In genomic region chr2:120606021-120606690, GRCm38 (mm10) we compare ENCODE assay signal across 10 mouse cellular contexts. TPM values are rescaled to one million over a fixed set of nuclear protein-coding genes. Genes with fewer than 3 reads are reported as not detected.
DNase-seq lines count a peak whose midpoint lies in the region; ATAC-seq and TF ChIP-seq lines count a peak whose summit lies in the region.
"Had no signal": no experiment of that assay in that cellular context is flagged by ENCODE, and none has a peak within 500 bp of the region (broad histone marks: within the 10 kb centered on the region; RNA-seq: fewer than 3 reads in every experiment).

No protein-coding gene starts in this region.

- H3K27me3 ChIP-seq in intestine, postnatal 0 days (replicated peaks; ENCODE audit: control insufficient read depth, insufficient read depth, low read length) = no peaks in the 10 kb centered on the region
- no peaks in the 10 kb centered on the region for H3K27me3 ChIP-seq in intestine, embryonic 16.5 days (replicated peaks; ENCODE audit: control insufficient read depth, insufficient read depth, low read length)
- no peaks in the 10 kb centered on the region for H3K27me3 ChIP-seq in stomach, postnatal 0 days (ENCODE audit: control insufficient read depth, insufficient read depth, low read length)
- H3K27me3 ChIP-seq: heart, embryonic 13.5 days had no signal

- TF ChIP-seq CTCF in intestine, postnatal 0 days (IDR thresholded peaks at IDR 0.05; ENCODE audit: low read depth) = peak; percentile 62
- peak; percentile 67 for TF ChIP-seq CTCF in stomach, postnatal 0 days (IDR thresholded peaks at IDR 0.05; ENCODE audit: low read depth)

- no peak for TF ChIP-seq EP300 in stomach, postnatal 0 days (optimal IDR thresholded peaks at IDR 0.05)

- peak; percentile 18 for DNase-seq in ovary, postnatal 36 days (ENCODE audit: low spot score)
- DNase-seq in ovary, postnatal 14 days (ENCODE audit: low spot score) = no peak
- peak; percentile 55 for DNase-seq in adipocyte (ENCODE audit: low spot score)
- DNase-seq in stomach, postnatal 0 days (ENCODE audit: low spot score) = no peak
- no peak for DNase-seq in gastrocnemius, adult 18-20 months (ENCODE audit: low spot score)
- DNase-seq in spleen, adult 12 weeks (ENCODE audit: low spot score) = no peak
- DNase-seq: kidney, postnatal 14 days had no signal

- H3K4me1 ChIP-seq in intestine, postnatal 0 days (replicated peaks; ENCODE audit: control insufficient read depth, insufficient read depth, low read length) = peaks cover 7% of the 10 kb centered on the region
- H3K4me1 ChIP-seq in intestine, embryonic 16.5 days (ENCODE audit: control insufficient read depth, insufficient read depth, low read length) = peaks cover 10% of the 10 kb centered on the region
- no peaks in the 10 kb centered on the region for H3K4me1 ChIP-seq in stomach, postnatal 0 days (replicated peaks; ENCODE audit: control insufficient read depth, insufficient read depth)

- no peak overlapping the region for H3K4me2 ChIP-seq in intestine, postnatal 0 days (replicated peaks; ENCODE audit: low read depth)
- H3K4me2 ChIP-seq in intestine, embryonic 16.5 days (ENCODE audit: low read depth, low read length) = no peak overlapping the region
- H3K4me2 ChIP-seq in stomach, postnatal 0 days (replicated peaks; ENCODE audit: low read depth) = no peak overlapping the region
- H3K4me2 ChIP-seq: heart, embryonic 13.5 days had no signal

- no peak for ATAC-seq in intestine, postnatal 0 days
- ATAC-seq in intestine, embryonic 16.5 days = no peak
- no peak for ATAC-seq in stomach, postnatal 0 days (ENCODE audit: low FRiP score, low TSS enrichment)

- H3K36me3 ChIP-seq in intestine, postnatal 0 days (ENCODE audit: control insufficient read depth, insufficient read depth) = peaks cover 3% of the 10 kb centered on the region; the same call in 1 of the 2 replicates
- H3K36me3 ChIP-seq in intestine, embryonic 16.5 days (ENCODE audit: control insufficient read depth, insufficient read depth, low read length) = no peaks in the 10 kb centered on the region; the same call in 1 of the 2 replicates
- peaks cover 2% of the 10 kb centered on the region; the same call in 1 of the 2 replicates for H3K36me3 ChIP-seq in stomach, postnatal 0 days (ENCODE audit: control insufficient read depth, insufficient read depth, low read length)

- no peaks in the 10 kb centered on the region for H3K9me3 ChIP-seq in intestine, postnatal 0 days (ENCODE audit: control insufficient read depth)
- H3K9me3 ChIP-seq in intestine, embryonic 16.5 days (ENCODE audit: control insufficient read depth, low read length) = no peaks in the 10 kb centered on the region
- no peaks in the 10 kb centered on the region for H3K9me3 ChIP-seq in stomach, postnatal 0 days (ENCODE audit: control insufficient read depth, low read length)
- H3K9me3 ChIP-seq: heart, embryonic 13.5 days had no signal

- no peak overlapping the region for H3K27ac ChIP-seq in intestine, postnatal 0 days (ENCODE audit: low read depth, low read length)
- no peak overlapping the region for H3K27ac ChIP-seq in intestine, embryonic 16.5 days (ENCODE audit: low read length)
- H3K27ac ChIP-seq in stomach, postnatal 0 days (replicated peaks) = no peak overlapping the region
- H3K27ac ChIP-seq: heart, embryonic 13.5 days had no signal

- WGBS in intestine, postnatal 0 days = 86% methylated on average over 6 of the region's 6 CpGs
- WGBS in intestine, embryonic 16.5 days = 85% methylated on average over 6 of the region's 6 CpGs
- WGBS in stomach, postnatal 0 days = 91% methylated on average over 6 of the region's 6 CpGs

- H3K4me3 ChIP-seq in intestine, postnatal 0 days (ENCODE audit: low read depth, low read length) = no peak overlapping the region
- H3K4me3 ChIP-seq in intestine, embryonic 16.5 days (ENCODE audit: low read length) = no peak overlapping the region
- H3K4me3 ChIP-seq in stomach, postnatal 0 days (ENCODE audit: low read depth, low read length) = no peak overlapping the region
- H3K4me3 ChIP-seq: heart, embryonic 13.5 days had no signal

- no peak overlapping the region for H3K9ac ChIP-seq in intestine, postnatal 0 days (ENCODE audit: low read depth, low read length)
- no peak overlapping the region for H3K9ac ChIP-seq in intestine, embryonic 16.5 days (ENCODE audit: low read depth, low read length)
- no peak overlapping the region for H3K9ac ChIP-seq in stomach, postnatal 0 days (ENCODE audit: low read length)
- H3K9ac ChIP-seq: heart, embryonic 13.5 days had no signal

RNA-seq across cellular contexts. Expression of gene Haus2, which starts 3.0 kb away (rescaled TPM):
- 11.1 and 11.6 TPM in 2 replicates for polyA plus RNA-seq in intestine, postnatal 0 days (2015; fragmentation: Nextera tagmentation; extraction: Ambion mirVana)
- 16.9 and 20.6 TPM in 2 replicates for polyA plus RNA-seq in intestine, embryonic 16.5 days (2015; fragmentation: Nextera tagmentation; extraction: Ambion mirVana)
- polyA plus RNA-seq in stomach, postnatal 0 days (2015; fragmentation: Nextera tagmentation; extraction: Ambion mirVana) = 13.5 and 14.0 TPM in 2 replicates
- 1 to 10 TPM; 6.6 to 6.7 TPM for total RNA-seq in gastrocnemius, adult 18-20 months (2021)

RNA-seq across cellular contexts. Expression of gene Lrrc57, which starts 3.2 kb away (rescaled TPM):
- polyA plus RNA-seq in intestine, postnatal 0 days (2015; fragmentation: Nextera tagmentation; extraction: Ambion mirVana) = 23.6 and 24.7 TPM in 2 replicates
- polyA plus RNA-seq in intestine, embryonic 16.5 days (2015; fragmentation: Nextera tagmentation; extraction: Ambion mirVana) = 19.5 and 22.4 TPM in 2 replicates
- 13.6 and 14.2 TPM in 2 replicates for polyA plus RNA-seq in stomach, postnatal 0 days (2015; fragmentation: Nextera tagmentation; extraction: Ambion mirVana)
- 10 to 100 TPM; 12.6 to 12.9 TPM for total RNA-seq in gastrocnemius, adult 18-20 months (2021)

RNA-seq across cellular contexts. Expression of gene Stard9, which starts 22.8 kb away (rescaled TPM):
- polyA plus RNA-seq in intestine, postnatal 0 days (2015; fragmentation: Nextera tagmentation; extraction: Ambion mirVana) = 1.6 and 2.4 TPM in 2 replicates
- 2.5 and 3.3 TPM in 2 replicates for polyA plus RNA-seq in intestine, embryonic 16.5 days (2015; fragmentation: Nextera tagmentation; extraction: Ambion mirVana)
- 2.1 TPM in 2 replicates for polyA plus RNA-seq in stomach, postnatal 0 days (2015; fragmentation: Nextera tagmentation; extraction: Ambion mirVana)
- total RNA-seq in gastrocnemius, adult 18-20 months (2021) = 1 to 10 TPM; 1.8 to 2.3 TPM

RNA-seq across cellular contexts. Expression of gene Snap23, which starts 38.7 kb away (rescaled TPM):
- polyA plus RNA-seq in intestine, postnatal 0 days (2015; fragmentation: Nextera tagmentation; extraction: Ambion mirVana) = 39.0 and 43.0 TPM in 2 replicates
- 54.6 and 55.8 TPM in 2 replicates for polyA plus RNA-seq in intestine, embryonic 16.5 days (2015; fragmentation: Nextera tagmentation; extraction: Ambion mirVana)
- 22.6 and 22.7 TPM in 2 replicates for polyA plus RNA-seq in stomach, postnatal 0 days (2015; fragmentation: Nextera tagmentation; extraction: Ambion mirVana)
- 10 to 100 TPM; 46.6 to 47.3 TPM for total RNA-seq in gastrocnemius, adult 18-20 months (2021)

RNA-seq across cellular contexts. Expression of gene Zfp106, which starts 42.5 kb away (rescaled TPM):
- polyA plus RNA-seq in intestine, postnatal 0 days (2015; fragmentation: Nextera tagmentation; extraction: Ambion mirVana) = 24.8 and 27.0 TPM in 2 replicates
- polyA plus RNA-seq in intestine, embryonic 16.5 days (2015; fragmentation: Nextera tagmentation; extraction: Ambion mirVana) = 36.2 and 37.0 TPM in 2 replicates
- 16.8 and 22.7 TPM in 2 replicates for polyA plus RNA-seq in stomach, postnatal 0 days (2015; fragmentation: Nextera tagmentation; extraction: Ambion mirVana)
- total RNA-seq in gastrocnemius, adult 18-20 months (2021) = 100 to 1,000 TPM; 690 to 739 TPM

Comparison
In these comparisons a context has a peak if more than half of its experiments do, and no peak if none do; other contexts are left out.
1. DNase-seq: peak in ovary, postnatal 36 days (single experiment) and adipocyte (single experiment); none in ovary, postnatal 14 days (single experiment), stomach, postnatal 0 days (single experiment), gastrocnemius, adult 18-20 months (single experiment) and spleen, adult 12 weeks (single experiment).